Mouse (Mus musculus): ENCODE measurements at regions not wholly inside any gene's neighbourhood (a gene's known extent, or its start where the extent isn't known, plus 50 kb on each side); places are given as distances from the start of the nearest gene placed in this dataset.

GRCm38 (mm10) chr1:42539541-42540520, 155.7 kb upstream of the Pou3f3 start:
- H3K36me3 ChIP-seq (ENCODE audit: control insufficient read depth in 1 of 2, insufficient read depth in 2 of 2, low read length in 2 of 2) = no peaks in the 10 kb centered on the region
- TF ChIP-seq MAX (IDR thresholded peaks at IDR 0.05; ENCODE audit: low read length) = no peak

GRCm38 (mm10) chr1:42541991-42542390, 153.6 kb upstream of the Pou3f3 start:
- DNase-seq (ENCODE audit: low read depth, low spot score) = no peak
- Histone ChIP-seq H3K27me3 (ENCODE audit: control insufficient read depth in 1 of 2, insufficient read depth in 2 of 2, low read length in 2 of 2) (no peaks in the 10 kb centered on the region), H3K79me2 (ENCODE audit: control insufficient read depth, insufficient read depth, low read length, poor library complexity) (no peaks in the 10 kb centered on the region), H3K4me3 (ENCODE audit: control insufficient read depth in 1 of 2, insufficient read depth in 1 of 2, low read depth in 2 of 2, low read length in 2 of 2) (no peak overlapping the region), H3K27ac (ENCODE audit: control insufficient read depth, low read depth, low read length) (no peak overlapping the region), H3K36me3 (ENCODE audit: control insufficient read depth in 1 of 2, insufficient read depth in 2 of 2, low read length in 2 of 2) (no peaks in the 10 kb centered on the region), H3K9me3 (replicated peaks; ENCODE audit: insufficient read depth, low read length) (no peaks in the 10 kb centered on the region), H3K4me1 (ENCODE audit: control insufficient read depth in 1 of 2, insufficient read depth in 2 of 2, low read length in 2 of 2) (no peaks in the 10 kb centered on the region), H3K9ac (ENCODE audit: control insufficient read depth, low read depth, low read length, poor library complexity, severe bottlenecking) (no peak overlapping the region)
- TF ChIP-seq ZC3H11A (IDR thresholded peaks at IDR 0.05; ENCODE audit: low read depth, low read length) = no peak
- TF ChIP-seq CHD2 (IDR thresholded peaks at IDR 0.05; ENCODE audit: low read length) = no peak
- no peak for TF ChIP-seq USF2 (IDR thresholded peaks at IDR 0.05; ENCODE audit: borderline replicate concordance in 1 of 2, insufficient read depth in 1 of 2, low read depth in 1 of 2, low read length in 2 of 2)

More at GRCm38 (mm10) chr1:42539541-42540520, 155.7 kb upstream of the Pou3f3 start:
- Histone ChIP-seq H3K27me3 (ENCODE audit: control insufficient read depth in 1 of 2, insufficient read depth in 2 of 2, low read length in 2 of 2) (no peaks in the 10 kb centered on the region), H3K79me2 (ENCODE audit: control insufficient read depth, insufficient read depth, low read length, poor library complexity) (no peaks in the 10 kb centered on the region), H3K9me3 (replicated peaks; ENCODE audit: insufficient read depth, low read length) (no peaks in the 10 kb centered on the region), H3K9ac (ENCODE audit: control insufficient read depth, low read depth, low read length, poor library complexity, severe bottlenecking) (no peak overlapping the region), H3K27ac (ENCODE audit: control insufficient read depth, low read depth, low read length) (no peak overlapping the region), H3K4me1 (ENCODE audit: control insufficient read depth in 1 of 2, insufficient read depth in 2 of 2, low read length in 2 of 2) (no peaks in the 10 kb centered on the region), H3K4me3 (ENCODE audit: control insufficient read depth in 1 of 2, insufficient read depth in 1 of 2, low read depth in 2 of 2, low read length in 2 of 2) (no peak overlapping the region)
- DNase-seq (ENCODE audit: low read depth, low spot score) = no peak

GRCm38 (mm10) chr1:42542846-42543549, 152.6 kb upstream of the Pou3f3 start:
- DNase-seq (ENCODE audit: low read depth, low spot score) = no peak
- no peaks in the 10 kb centered on the region for H3K36me3 ChIP-seq (ENCODE audit: control insufficient read depth in 1 of 2, insufficient read depth in 2 of 2, low read length in 2 of 2)
- no peaks in the 10 kb centered on the region for H3K27me3 ChIP-seq (ENCODE audit: control insufficient read depth in 1 of 2, insufficient read depth in 2 of 2, low read length in 2 of 2)
- TF ChIP-seq MAX (IDR thresholded peaks at IDR 0.05; ENCODE audit: low read length) (no peak), SMC3 (IDR thresholded peaks at IDR 0.05; ENCODE audit: low read depth, low read length) (no peak), KAT2A (conservative IDR thresholded peaks at IDR 0.05; ENCODE audit: low read depth, low read length) (no peak), BHLHE40 (IDR thresholded peaks at IDR 0.05; ENCODE audit: borderline replicate concordance, low read depth, low read length) (no peak)
- H3K4me1 ChIP-seq (ENCODE audit: control insufficient read depth in 1 of 2, insufficient read depth in 2 of 2, low read length in 2 of 2) = no peaks in the 10 kb centered on the region
- no peaks in the 10 kb centered on the region for H3K79me2 ChIP-seq (ENCODE audit: control insufficient read depth, insufficient read depth, low read length, poor library complexity)
- H3K4me3 ChIP-seq (ENCODE audit: control insufficient read depth in 1 of 2, insufficient read depth in 1 of 2, low read depth in 2 of 2, low read length in 2 of 2) = no peak overlapping the region
- no peaks in the 10 kb centered on the region for H3K9me3 ChIP-seq (replicated peaks; ENCODE audit: insufficient read depth, low read length)
- no peak overlapping the region for H3K27ac ChIP-seq (ENCODE audit: control insufficient read depth, low read depth, low read length)
- H3K9ac ChIP-seq (ENCODE audit: control insufficient read depth, low read depth, low read length, poor library complexity, severe bottlenecking) = no peak overlapping the region

Measured in MEL (cell line).